Mouse (Mus musculus) myocyte (in vitro differentiated cells): Measurements from ENCODE around the gene Pakap. TPM values are rescaled to one million over a fixed set of nuclear protein-coding genes. Genes with fewer than 3 reads are reported as not detected.

Source experiments
- H3K27me3 ChIP-seq: one replicate; pipeline ENCODE4 v1.6.1; 2011; ENCODE audit not compliant: control insufficient read depth, insufficient read depth, insufficient read length
- H3K36me3 ChIP-seq: one replicate; pipeline ENCODE4 v1.6.1; 2011; ENCODE audit not compliant: control insufficient read depth, insufficient read depth
- H3K4me2 ChIP-seq: one replicate; pipeline ENCODE4 v1.6.1; 2011; ENCODE audit warnings: low read depth, control low read depth
- H3K4me3 ChIP-seq: one replicate; pipeline ENCODE4 v1.5.1; 2011; ENCODE audit warnings: mild to moderate bottlenecking, control low read depth, moderate library complexity
- H3K79me2 ChIP-seq: one replicate; pipeline ENCODE4 v1.6.1; 2011; ENCODE audit not compliant: control insufficient read depth, insufficient read depth
- H3ac ChIP-seq: one replicate; pipeline ENCODE4 v1.6.1; 2011; ENCODE audit not compliant: control insufficient read depth, insufficient read length
- CEBPB ChIP-seq: IDR thresholded peaks from 2 replicates; pipeline ENCODE4 v1.6.1; 2011; ENCODE audit warnings: mild to moderate bottlenecking, moderate library complexity; ENCODE audit not compliant: poor library complexity, insufficient read depth, severe bottlenecking
- E2F4 ChIP-seq: IDR thresholded peaks from one replicate; pipeline ENCODE4 v1.6.1; 2011; ENCODE audit warnings: mild to moderate bottlenecking, control low read depth, moderate library complexity; ENCODE audit not compliant: insufficient read depth
- MAX ChIP-seq: IDR thresholded peaks from one replicate; pipeline ENCODE4 v1.6.1; 2011; ENCODE audit warnings: low read depth, mild to moderate bottlenecking, control low read depth
- MYOD1 ChIP-seq, 3 experiments: IDR thresholded peaks; one replicate each; pipeline ENCODE4 v1.6.1; 2011; ENCODE audit warnings: control low read depth in 2 of 3, low read depth in 2 of 3, mild to moderate bottlenecking in 2 of 3, moderate library complexity in 1 of 3; ENCODE audit not compliant: insufficient read length in 2 of 3, control insufficient read depth in 1 of 3
- MYOG ChIP-seq, 3 experiments: IDR thresholded peaks; one replicate each; pipeline ENCODE4 v1.6.1; 2011; ENCODE audit warnings: control low read depth in 2 of 3, low read depth in 2 of 3, mild to moderate bottlenecking in 2 of 3; ENCODE audit not compliant: insufficient read length in 2 of 3, control insufficient read depth in 1 of 3, insufficient read depth in 1 of 3
- POLR2A ChIP-seq: IDR thresholded peaks from one replicate; pipeline ENCODE4 v1.6.1; 2011; ENCODE audit warnings: low read depth, mild to moderate bottlenecking, control low read depth, moderate library complexity; ENCODE audit not compliant: insufficient read length
- POLR2AphosphoS2 ChIP-seq: IDR thresholded peaks from one replicate; pipeline ENCODE4 v1.6.1; 2011; ENCODE audit warnings: low read depth, control low read depth; ENCODE audit not compliant: insufficient read length
- REST ChIP-seq: IDR thresholded peaks from one replicate; pipeline ENCODE4 v1.6.1; 2011; ENCODE audit warnings: mild to moderate bottlenecking, control low read depth, moderate library complexity; ENCODE audit not compliant: insufficient read depth, insufficient read length
- SRF ChIP-seq: IDR thresholded peaks from one replicate; pipeline ENCODE4 v1.6.1; 2011; ENCODE audit warnings: low read depth; ENCODE audit not compliant: control insufficient read depth, insufficient read length
- TCF12 ChIP-seq: IDR thresholded peaks from one replicate; pipeline ENCODE4 v1.6.1; 2011; ENCODE audit warnings: mild to moderate bottlenecking, control low read depth; ENCODE audit not compliant: poor library complexity, insufficient read depth, severe bottlenecking
- TCF3 ChIP-seq: IDR thresholded peaks from one replicate; pipeline ENCODE4 v1.6.1; 2011; ENCODE audit warnings: low read depth, control low read depth; ENCODE audit not compliant: insufficient read length
- USF1 ChIP-seq: IDR thresholded peaks from one replicate; pipeline ENCODE4 v1.6.1; 2011; ENCODE audit warnings: low read depth, mild to moderate bottlenecking, control low read depth, moderate library complexity
- polyA plus RNA-seq: library from polyadenylated mRNA; unstranded; fragments of >200 nt; fragmentation: generic; extraction: Trizol; gene quantifications from one replicate; pipeline ENCODE4 v1.2.1, GENCODE M21; 2012; ENCODE audit warnings: missing spikeins

Pakap gene
- polyA plus RNA-seq, 1 experiment = 6.5 TPM

- no peak for TF ChIP-seq TCF3
- TF ChIP-seq MYOG (IDR thresholded peaks at IDR 0.05; ENCODE audit: control insufficient read depth in 1 of 3, insufficient read depth in 1 of 3, insufficient read length in 2 of 3, low read depth in 2 of 3) = no peak
- no peak for TF ChIP-seq POLR2A
- no peak for TF ChIP-seq TCF12
- no peak for TF ChIP-seq REST
- TF ChIP-seq MYOD1 (IDR thresholded peaks at IDR 0.05; ENCODE audit: control insufficient read depth in 1 of 3, insufficient read length in 2 of 3, low read depth in 2 of 3) = no peak
- no peak overlapping the region for H3ac ChIP-seq
- no peak overlapping the region for H3K4me2 ChIP-seq
- H3K27me3 ChIP-seq = no peaks in the 10 kb centered on the region
- peaks cover 27% of the 10 kb centered on the region for H3K36me3 ChIP-seq
- H3K4me3 ChIP-seq = no peak overlapping the region
- peaks cover 4% of the 10 kb centered on the region for H3K79me2 ChIP-seq
Measured at GRCm38 (mm10) chr4:57666101-57666500, 98.1 kb downstream of the Pakap start.

DNA sequence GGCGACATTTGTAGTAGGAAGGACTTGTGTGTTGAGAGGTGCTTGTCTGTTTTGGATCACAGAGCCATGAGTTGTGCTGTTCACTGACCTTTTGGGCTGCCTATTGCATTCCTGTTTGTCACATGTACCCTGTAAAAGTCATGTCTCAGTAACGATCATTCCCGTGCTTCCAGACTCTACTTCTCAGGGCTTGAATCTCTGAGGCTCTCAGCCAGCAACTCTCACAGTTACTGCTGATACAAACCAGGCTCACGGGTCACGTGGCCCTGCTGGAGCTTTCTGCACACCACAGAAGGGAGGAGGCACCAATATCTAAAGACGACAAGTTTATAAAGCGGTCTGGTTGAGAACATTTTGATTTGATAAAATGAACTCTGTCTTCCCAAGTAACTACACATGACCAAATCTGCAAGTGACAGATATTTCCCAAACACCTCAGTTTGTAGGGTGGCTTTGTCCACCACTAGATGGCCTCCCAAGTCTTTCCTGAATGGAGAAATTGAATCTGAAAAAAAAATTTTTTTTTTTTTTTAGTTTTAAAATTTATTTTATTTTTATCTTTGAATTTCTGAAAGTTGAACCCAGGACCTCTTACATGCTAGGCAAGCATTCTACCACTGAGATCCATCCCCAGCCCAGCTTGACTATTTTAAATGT lies 103.0 kb downstream of the Pakap start:
- Histone ChIP-seq H3K4me3 (no peak overlapping the region), H3K27me3 (no peaks in the 10 kb centered on the region), H3K36me3 (peaks cover 22% of the 10 kb centered on the region), H3K79me2 (peaks cover 20% of the 10 kb centered on the region), H3ac (no peak overlapping the region), H3K4me2 (no peak overlapping the region)
- no peak for TF ChIP-seq POLR2AphosphoS2
- no peak for TF ChIP-seq POLR2A
- TF ChIP-seq TCF3 = no peak
- no peak for TF ChIP-seq TCF12
- TF ChIP-seq MYOG (IDR thresholded peaks at IDR 0.05; ENCODE audit: control insufficient read depth in 1 of 3, insufficient read depth in 1 of 3, insufficient read length in 2 of 3, low read depth in 2 of 3) = no peak
- no peak for TF ChIP-seq USF1

- Histone ChIP-seq H3K4me2 (no peak overlapping the region), H3K27me3 (no peaks in the 10 kb centered on the region), H3K79me2 (peaks cover 19% of the 10 kb centered on the region), H3K36me3 (peaks cover 22% of the 10 kb centered on the region), H3K4me3 (no peak overlapping the region), H3ac (no peak overlapping the region)
- TF ChIP-seq REST = no peak
- TF ChIP-seq USF1 = no peak
- no peak for TF ChIP-seq MAX
- no peak for TF ChIP-seq E2F4
- no peak for TF ChIP-seq CEBPB
- no peak for TF ChIP-seq TCF12
Measured at GRCm38 (mm10) chr4:57672541-57672940, 104.6 kb downstream of the Pakap start.

DNA sequence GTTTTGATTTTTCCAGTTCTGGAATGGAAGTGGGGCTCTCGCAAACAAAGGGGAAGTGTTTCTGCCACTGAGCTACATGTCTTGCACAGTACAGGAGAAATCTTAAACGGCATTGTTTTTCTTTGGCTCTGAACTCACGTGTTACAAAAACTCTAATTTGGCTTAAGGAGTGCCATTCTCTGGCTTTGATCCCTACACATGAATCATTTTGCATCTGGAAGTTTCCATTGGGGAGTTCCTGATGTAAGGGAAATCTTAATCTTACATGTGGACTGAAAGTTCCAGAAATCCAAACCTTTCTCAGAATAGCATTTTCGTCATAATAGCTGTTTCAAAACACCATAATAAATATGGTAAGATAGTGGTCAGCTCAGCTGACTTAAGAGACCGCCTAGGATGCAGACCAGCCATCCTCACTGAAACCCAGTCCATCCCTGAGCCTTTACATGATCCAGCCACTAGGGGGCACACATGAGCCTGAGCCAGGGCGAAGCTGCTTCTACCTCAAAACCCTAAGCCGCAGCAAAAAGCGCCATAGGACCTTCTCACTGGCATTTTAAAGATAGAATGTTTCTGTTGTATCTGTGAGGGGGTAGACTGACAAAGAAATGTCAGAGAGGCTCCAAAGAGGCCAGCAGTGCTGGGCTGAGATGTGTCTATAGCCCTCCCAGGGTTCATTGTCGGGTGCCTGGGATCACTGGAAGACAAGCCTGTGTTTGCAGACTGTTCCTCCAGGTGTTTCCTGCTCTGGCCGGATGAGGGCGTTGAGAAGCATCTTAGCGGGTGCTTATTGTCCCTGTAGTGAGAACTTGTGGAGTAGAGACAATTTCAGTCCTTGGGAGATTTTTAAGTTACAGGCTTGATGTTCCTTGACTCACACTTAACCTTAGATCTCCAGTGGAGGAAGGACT lies 105.3 kb downstream of the Pakap start:
- H3K36me3 ChIP-seq = peaks cover 20% of the 10 kb centered on the region
- no peak overlapping the region for H3K4me3 ChIP-seq
- no peaks in the 10 kb centered on the region for H3K27me3 ChIP-seq
- TF ChIP-seq CEBPB (no peak), POLR2AphosphoS2 (no peak), SRF (no peak), USF1 (no peak), POLR2A (no peak), REST (no peak), TCF12 (no peak), E2F4 (no peak), MYOG (IDR thresholded peaks at IDR 0.05; ENCODE audit: control insufficient read depth in 1 of 3, insufficient read depth in 1 of 3, insufficient read length in 2 of 3, low read depth in 2 of 3) (no peak), TCF3 (no peak), MAX (no peak), MYOD1 (IDR thresholded peaks at IDR 0.05; ENCODE audit: control insufficient read depth in 1 of 3, insufficient read length in 2 of 3, low read depth in 2 of 3) (no peak)
- no peak overlapping the region for H3ac ChIP-seq
- H3K79me2 ChIP-seq = peaks cover 20% of the 10 kb centered on the region
- H3K4me2 ChIP-seq = no peak overlapping the region

DNA sequence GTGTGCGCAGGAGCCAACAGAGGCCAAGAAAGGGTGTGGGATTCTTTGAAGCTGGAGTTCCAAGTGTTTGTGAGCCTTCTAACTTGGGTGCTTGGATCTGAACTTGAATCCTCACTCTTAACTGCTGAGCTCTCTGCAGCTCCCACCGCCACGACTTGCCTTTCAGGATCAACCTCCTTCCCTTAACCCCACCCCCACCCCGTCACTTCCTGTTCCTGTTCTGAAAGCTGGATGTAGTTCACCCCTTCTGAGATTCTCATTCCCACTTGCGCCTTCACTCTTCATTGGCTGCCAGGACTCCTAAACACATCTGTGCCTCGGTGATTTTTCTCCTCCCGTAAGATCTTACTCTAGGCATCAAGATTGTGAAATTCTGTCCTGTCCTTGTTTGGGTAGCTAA lies 106.4 kb downstream of the Pakap start:
- H3K4me2 ChIP-seq = no peak overlapping the region
- peaks cover 18% of the 10 kb centered on the region for H3K36me3 ChIP-seq

More for the DNA sequence above, 106.4 kb downstream of the Pakap start:
- Histone ChIP-seq H3K4me3 (no peak overlapping the region), H3K79me2 (peaks cover 20% of the 10 kb centered on the region), H3ac (no peak overlapping the region), H3K27me3 (no peaks in the 10 kb centered on the region)
- TF ChIP-seq SRF = no peak
- no peak for TF ChIP-seq MAX
- no peak for TF ChIP-seq POLR2A
- TF ChIP-seq MYOG (IDR thresholded peaks at IDR 0.05; ENCODE audit: control insufficient read depth in 1 of 3, insufficient read depth in 1 of 3, insufficient read length in 2 of 3, low read depth in 2 of 3) = no peak
- no peak for TF ChIP-seq USF1
- no peak for TF ChIP-seq E2F4
- TF ChIP-seq TCF12 = no peak
- TF ChIP-seq POLR2AphosphoS2 = no peak
- no peak for TF ChIP-seq CEBPB
- TF ChIP-seq REST = no peak
- TF ChIP-seq MYOD1 (IDR thresholded peaks at IDR 0.05; ENCODE audit: control insufficient read depth in 1 of 3, insufficient read length in 2 of 3, low read depth in 2 of 3) = no peak
